Mouse (Mus musculus) R1 (cell line): ENCODE measurements at regions not wholly inside any gene's neighbourhood (a gene's known extent, or its start where the extent isn't known, plus 50 kb on each side); places are given as distances from the start of the nearest gene placed in this dataset.

Experiments
- DNase-seq: peaks from one replicate; pipeline ENCODE4 v3.0.0-alpha.2; 2018; ENCODE audit warnings: low read depth, low spot score

DNA sequence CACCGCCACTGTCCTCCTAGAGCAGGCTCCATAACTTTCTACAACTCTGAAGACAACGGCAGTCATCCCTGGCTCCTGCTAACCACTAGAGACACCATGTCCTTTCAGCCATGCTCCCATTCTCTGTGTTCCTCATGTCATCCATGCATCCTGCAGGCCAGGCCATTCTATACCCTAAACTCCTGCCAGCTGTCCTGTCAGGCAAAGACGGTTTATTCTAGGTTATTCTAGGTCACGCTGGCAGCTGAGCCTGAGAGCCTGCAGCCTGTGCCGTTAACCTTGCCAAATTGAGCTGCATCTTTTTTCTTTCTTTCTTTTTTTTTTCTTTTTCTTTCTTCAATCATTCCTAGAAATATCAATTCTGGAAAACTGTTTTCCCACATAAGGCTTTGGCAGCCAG lies 406.0 kb upstream of the Acvr2a start:
- no peak for DNase-seq

DNA sequence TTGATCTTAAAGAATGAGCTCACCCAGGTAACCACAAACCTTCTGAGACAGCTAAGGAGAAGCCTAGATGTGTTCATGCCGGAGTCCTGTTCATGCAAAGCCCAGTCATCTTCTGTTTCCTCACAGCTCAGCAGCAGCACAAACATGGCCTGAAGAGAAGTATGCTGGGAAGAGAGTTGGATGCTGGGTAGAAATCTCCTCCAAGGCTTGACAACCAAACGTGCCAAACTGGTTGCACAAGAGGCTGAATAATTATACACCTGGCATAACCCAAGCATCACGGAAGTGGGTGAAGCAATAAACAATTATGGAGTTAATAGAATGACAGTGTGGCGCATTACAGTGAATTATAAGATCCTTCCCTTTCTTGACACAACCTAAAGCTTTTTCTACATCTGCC lies 404.0 kb upstream of the Acvr2a start:
- no peak for DNase-seq

DNA sequence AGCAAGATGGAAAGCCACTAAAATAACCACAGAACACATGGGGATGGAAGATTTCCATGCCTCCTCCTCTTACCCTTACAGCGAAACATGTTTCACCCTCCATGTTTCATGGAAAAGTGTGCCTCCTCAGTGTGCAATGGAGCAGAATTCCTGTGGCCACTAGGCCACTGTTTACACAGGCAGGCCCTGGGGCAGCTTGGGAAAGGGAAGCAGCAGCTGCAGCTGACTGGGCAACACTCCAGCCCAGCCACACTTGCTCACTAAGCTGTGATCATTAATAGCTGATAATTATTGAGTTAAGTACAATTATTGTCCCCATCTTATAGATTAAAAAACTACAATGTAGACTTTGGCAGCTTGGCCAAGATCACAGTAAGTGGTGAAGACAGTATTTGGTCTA lies 402.5 kb upstream of the Acvr2a start:
- DNase-seq = no peak

DNA sequence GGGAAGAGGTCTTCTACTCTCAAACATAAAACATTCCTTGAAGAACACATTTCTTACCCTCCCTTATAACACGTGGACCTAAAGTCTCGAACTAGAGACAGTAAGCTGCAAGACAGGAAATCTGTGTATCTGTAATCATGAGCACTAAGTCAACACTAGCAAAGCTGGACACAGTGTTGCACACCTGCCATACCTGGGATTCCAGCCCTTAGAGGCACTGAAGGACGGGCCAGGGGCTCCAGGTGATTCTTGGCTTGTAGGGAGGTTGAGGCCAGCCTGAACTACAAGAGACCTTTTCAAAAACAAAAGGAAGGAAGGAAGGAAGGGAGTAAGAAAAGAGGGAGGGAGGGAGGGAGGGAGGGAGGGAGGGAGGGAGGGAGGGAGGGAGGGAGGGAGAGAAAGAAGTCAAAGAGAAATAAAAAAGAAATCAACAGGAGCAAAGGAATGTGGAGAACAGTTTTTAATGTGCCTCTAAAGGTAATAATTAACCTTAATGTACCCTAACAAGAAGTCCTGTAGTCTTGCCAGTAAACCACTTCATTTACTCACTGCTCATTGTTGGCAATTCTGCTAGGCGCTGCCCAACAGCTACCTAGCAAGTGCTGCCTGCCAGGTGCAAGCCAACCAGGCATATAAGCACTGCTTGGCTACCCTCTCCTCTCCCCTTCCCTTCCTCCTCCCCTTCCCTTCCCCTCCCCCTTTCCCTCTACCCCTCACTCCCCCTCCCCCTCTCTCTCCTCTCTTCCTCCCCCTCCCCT lies 401.0 kb upstream of the Acvr2a start:
- DNase-seq = no peak

DNA sequence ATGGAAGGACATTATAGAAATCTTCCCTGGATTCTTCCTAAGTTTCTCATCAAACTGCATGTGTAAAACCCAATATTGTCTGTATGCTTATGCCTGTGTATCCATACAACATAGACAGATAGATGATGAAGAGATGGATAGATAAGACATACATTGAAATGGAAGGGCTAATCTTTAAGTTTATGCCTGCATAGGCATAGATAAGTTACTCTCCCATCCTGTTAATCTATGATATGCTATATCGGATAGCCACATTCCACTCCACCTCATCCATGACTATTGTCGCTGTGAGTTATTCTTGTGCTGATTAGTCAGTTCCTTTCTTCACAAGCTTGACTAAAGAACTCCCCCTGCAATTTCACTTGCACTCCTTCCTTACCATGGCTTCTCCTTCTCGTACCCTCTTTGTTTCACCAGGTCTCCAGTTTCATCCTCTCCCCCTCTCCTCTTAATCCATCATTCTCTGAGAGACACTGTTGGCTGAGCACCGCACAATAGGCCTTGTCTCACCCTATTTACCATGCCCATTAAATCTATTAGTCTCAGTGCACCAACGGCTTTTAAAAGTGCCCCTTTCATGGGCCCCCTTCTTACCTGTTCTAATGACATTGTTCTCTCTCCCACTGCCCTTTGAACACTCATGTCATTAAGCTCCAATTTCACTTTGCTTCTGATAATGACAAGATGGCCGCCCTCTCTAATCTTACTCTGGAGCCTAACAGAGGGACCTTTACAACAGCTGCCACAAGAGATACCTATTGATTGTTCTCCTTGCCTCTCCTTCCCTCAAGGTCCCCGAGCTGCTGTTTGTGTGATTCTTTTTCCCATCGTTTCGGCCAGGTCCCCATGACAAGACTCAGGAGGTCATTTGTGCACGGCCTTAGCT lies 399.1 kb upstream of the Acvr2a start:
- no peak for DNase-seq

DNA sequence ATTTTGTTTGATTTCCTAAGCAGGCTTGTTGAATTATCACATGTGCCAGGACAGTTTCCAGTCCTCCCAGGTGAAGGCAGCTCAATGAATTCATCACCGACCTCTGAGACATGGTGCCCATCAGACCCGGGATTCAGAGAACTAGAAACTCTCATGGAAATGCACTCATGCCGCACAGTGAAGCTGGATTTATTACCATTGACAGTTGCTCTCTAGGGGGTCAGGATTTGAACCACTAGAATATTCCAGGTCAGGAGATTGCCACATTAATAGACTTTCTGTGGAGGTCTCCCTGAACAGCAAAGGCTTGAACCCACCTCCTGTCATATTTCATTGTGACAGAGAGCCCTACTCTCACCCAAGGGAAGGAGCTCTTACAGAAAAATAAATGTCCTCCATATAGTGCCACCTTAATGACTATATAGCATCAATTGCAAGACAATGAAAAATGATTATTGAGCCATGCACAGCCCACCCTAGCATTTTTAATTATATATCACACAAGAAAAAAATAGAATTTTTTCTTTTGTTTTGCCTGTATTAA lies 397.6 kb upstream of the Acvr2a start:
- no peak for DNase-seq

DNA sequence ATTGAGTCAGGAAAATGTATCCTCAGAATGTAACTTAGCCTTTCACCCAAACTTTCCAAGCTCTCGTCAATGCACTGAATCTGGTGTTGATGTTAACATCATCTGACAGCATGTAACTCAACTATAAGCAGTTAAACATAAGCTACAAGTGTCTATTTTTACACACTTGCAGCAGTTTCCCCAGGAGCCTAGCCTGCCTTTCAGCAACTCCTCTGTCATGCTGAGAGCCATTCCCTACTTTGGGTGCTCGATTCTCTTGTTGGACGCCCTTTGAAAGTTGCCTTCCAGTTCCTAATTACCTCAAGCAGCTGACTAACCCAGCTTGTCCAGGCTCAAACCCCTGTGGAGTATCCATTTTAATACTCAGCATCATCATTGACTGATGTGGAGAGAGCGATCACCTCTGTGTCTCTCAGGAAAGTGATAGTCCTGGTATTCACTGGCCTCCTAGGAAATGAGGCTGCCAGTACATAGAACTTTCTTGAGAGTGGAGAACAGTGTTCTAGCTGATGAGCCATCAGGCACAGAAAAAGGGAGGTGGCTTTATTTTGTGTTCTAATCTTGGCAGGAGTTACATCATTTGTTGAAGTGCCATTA lies 396.8 kb upstream of the Acvr2a start:
- peak; percentile 28 for DNase-seq

DNA sequence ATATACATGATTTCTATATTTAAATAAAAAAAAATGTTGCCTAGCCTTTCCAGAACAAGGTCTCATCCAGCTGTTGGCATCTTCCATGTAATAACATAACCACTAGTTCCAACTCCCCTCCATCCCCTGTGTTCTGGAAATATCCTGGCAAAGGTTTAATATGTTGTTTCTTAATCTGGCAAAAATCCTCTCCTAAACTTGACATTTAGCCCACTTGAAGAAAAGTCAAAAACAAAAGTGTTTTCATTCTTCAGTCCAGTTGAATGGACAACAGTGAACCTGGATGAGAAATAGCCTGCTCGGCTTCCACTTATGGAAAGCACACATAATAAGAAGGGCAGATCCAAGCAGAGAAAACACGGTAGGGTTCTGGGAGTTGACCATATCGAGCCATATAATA lies 393.1 kb upstream of the Acvr2a start:
- no peak for DNase-seq

DNA sequence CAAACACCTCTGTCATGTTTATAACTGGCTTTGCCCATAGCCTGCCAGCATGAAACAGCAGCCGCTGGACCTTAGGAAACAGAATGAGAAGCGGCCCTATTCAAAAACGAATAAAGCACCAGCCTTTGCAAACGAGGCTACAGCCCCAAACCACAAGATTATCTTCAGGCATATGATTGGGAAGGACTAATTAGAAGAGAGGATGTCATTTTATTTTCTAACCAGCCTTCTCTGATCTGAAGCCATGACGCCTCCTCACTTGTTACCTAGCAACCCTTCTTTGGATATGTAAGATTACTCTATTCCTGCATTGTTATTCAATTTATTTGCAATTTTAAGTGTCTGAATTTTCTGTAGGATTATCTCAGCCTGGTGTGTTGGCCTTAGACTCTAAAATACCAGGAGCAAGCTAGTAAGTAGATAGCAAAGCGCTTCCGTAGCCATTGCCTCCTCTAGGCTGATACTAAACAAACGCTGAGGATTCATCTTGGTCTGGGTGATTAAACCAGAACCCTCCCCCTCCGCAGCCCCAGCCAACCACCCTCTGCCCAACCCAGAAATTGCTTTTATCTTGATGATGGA lies 390.0 kb upstream of the Acvr2a start:
- DNase-seq = peak; percentile 38

DNA sequence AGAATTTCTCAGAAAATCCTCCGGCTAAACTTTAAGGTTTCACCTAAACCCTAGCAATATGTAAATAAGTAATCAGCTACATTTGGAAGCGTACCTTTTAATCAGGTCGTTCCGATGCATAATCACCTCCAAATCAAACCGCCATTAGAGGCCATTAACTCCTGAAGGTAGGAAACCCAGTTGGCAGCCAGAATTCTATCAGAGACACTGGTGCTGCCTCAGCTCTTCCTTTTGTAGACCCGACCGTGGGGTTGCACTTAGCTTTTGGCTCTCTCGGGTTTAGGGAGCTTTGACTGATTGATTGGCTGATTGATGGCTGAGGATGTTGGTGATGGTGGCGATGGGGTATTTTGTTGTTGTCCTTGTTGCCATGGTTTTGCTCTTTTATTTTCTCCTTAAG lies 389.3 kb upstream of the Acvr2a start:
- DNase-seq = no peak

DNA sequence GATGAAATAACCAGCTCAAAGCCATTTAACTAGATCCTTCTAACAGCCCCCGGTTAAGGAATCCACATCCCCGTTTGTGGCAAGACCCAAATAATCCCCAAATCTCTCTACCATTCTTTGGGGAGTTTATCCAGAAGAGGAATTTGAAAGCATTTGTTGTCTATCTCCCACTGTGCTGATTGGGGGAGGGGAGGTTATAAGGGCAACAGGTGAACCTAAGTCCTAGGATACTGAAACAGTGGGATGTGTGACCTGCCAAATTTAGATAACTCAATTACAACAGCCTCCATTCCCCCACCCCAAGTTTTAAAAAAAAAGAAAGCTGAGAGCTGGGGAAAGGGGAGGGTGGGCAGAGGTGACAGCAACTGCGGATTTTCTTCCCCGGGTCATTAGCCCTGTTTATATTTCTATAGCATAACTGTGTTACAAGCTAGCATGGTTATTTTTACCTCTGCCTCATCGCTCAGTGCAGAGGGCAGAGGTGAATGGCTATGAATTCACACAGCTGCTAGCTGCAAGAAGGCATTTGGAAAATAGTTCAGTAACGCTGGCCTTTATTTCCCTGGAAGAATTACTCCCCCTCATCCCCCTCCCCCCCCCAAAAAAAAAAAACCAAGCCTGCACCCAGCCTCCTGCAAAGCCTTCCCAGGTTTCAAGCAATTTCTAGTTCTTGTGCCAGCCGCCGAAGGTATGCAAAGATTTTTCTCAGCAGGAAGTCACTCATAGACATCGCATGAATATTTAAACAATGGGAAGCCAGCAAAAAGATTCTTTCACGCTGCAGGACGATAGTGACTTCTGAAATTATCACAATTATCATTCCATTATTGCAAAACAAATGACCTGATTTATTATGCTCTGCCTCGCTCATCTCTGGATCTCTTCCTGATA lies 388.5 kb upstream of the Acvr2a start:
- DNase-seq = no peak

DNA sequence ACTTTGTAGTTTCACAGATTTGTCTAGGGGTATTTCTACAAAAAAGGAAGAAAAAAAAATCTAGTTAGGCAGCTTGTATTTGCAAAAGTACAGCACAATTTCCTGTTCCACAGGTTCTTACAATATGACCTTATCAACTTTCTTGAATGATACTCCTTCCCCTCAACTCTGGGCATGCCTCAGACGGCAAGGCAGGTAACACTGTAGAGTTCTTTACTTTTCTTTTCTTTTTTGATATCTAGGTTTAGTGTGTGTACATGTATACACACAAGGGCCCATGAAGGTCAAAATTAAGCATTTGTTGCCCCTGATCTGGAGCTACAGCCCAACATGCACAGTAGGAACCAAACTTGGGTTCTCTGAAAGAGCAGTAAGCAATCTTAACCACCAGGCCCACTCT lies 381.4 kb upstream of the Acvr2a start:
- DNase-seq = no peak

DNA sequence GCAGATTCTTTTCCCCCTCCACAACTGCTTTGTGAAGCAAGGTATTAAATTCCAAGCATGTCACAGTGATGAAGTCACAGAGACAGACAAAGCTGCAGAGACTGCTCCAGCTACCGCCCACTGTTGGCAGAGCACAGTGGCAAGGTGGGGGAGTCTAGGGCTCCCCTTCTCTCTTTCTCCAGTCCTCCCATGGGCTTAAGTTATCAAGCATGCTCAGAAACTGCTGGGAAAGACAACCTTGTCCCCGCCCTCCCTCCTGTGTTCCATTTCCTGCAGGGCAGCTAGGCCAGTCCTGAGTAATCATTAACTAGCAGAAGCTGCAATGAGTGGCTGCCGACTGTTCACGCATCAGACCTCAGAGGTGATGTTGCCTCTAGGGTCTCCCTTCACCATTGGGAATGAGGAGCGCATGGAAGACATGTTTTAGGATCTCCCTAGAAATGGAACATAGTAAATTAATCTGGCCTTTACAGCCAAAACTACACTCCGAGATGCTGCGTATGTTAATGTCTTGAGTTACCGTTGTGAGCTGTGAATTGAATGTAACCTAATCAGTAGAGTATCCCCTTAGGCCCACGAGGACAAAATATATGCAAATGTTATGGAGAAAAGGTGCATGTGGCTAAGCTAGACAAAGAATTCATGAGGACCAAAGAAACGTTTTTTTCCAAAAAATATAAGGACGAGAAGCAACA lies 372.5 kb upstream of the Acvr2a start:
- DNase-seq = peak; percentile 65

DNA sequence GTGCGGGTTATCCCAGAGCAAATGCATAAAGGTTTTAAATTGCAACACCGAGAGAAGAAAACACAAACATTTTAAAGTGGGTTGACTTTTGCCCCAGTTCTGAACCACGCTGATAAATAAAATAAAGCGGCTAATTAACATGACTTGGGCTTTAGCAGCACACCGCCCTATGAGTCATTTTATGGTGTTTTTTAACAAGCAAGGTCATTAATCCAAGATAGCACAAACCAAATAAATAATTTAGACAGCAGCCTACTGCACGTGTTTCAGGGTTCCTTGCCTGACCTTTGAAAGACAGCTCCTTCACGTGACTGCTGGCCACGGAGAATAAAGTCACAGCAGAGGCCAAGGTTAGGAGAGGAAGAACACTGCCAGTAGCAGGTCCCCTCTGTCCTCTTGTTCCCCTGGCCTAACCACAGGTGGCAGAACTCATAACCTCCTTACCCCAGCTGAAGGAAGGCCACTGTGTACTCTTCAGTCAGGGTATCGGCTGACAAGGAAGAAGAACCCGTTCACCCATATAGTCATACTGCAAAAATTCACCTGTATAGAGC lies 371.8 kb upstream of the Acvr2a start:
- no peak for DNase-seq

DNA sequence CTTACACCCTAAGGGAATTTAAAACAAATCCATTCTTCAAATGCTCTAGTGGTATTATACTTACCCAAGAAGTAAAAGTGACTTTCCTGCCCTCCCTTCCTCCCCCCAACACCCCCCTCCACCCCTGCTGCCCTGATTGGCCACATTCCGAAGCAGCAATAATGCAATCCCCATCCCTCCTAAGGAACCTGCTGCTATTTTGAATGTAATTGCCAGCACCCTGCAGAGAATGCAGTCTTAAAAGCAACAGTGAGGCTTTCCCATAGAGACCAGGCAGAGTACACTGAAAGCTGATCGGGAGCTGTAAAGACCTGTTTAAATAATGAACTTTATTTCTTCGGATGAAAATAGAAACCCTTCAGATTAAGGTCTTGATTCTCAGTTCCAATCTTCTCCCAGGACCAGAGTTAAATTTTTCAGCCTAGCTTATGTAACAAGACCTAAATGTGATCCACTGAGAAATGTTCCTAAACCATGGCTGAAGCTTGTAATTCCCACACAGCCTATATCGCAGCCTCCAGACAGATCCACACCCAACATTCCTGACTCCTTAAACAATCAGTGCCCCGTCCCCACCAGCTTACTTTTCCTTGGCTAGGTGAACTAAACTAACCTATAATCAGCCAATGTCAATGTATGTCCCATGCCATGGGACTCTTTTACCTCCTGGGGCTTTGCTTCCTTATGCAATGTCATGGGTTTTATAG lies 367.9 kb upstream of the Acvr2a start:
- DNase-seq = peak; percentile 68

DNA sequence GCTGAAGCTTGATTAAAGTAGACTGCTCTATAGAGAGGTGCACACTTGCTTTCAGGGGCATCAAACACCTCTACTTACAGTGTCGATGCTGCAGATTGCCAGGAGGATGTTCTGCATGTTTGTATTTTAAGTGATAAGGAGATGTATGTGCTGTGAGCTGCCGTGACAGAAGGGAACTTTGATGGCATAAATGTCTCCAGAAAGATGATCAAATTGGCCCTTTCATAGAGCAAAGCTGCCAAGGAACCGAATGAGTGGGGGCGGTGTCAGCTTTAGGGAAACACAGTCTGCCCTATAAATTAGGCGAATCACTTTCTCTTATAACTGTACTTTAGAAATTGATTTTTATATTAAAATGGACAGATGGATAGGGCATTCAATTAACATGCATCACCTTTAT lies 367.3 kb upstream of the Acvr2a start:
- no peak for DNase-seq

DNA sequence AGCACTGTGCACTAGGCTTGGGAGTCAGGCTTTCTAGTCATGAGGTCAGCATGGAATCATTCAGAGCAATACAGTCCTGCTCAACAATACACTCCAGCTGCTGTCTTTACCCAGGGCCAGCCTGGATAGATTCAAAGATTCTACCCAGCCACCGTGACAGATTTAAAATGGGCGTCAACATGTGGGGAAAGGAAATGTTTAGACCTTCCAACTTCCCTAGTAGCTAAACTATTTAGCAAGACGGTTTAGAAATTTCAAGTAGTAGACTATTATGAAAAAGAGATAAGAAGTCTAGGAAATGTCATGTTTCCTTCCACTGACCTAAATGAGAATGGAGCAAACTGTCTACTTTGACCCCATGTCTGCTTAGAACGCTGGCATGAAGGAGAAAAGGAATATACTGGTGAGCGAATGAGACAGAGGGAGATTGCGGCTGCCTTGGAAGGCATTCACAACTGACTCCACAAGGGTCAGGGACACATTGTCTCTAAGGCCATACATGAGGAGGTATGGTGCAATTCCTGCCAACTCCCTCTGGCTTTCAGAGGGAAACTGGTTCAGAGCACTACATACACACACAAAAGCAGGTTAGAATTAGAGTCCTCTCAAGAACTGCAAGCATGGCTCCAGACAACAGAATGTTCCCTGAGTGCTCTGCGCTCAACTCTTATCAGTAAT lies 364.6 kb upstream of the Acvr2a start:
- no peak for DNase-seq

DNA sequence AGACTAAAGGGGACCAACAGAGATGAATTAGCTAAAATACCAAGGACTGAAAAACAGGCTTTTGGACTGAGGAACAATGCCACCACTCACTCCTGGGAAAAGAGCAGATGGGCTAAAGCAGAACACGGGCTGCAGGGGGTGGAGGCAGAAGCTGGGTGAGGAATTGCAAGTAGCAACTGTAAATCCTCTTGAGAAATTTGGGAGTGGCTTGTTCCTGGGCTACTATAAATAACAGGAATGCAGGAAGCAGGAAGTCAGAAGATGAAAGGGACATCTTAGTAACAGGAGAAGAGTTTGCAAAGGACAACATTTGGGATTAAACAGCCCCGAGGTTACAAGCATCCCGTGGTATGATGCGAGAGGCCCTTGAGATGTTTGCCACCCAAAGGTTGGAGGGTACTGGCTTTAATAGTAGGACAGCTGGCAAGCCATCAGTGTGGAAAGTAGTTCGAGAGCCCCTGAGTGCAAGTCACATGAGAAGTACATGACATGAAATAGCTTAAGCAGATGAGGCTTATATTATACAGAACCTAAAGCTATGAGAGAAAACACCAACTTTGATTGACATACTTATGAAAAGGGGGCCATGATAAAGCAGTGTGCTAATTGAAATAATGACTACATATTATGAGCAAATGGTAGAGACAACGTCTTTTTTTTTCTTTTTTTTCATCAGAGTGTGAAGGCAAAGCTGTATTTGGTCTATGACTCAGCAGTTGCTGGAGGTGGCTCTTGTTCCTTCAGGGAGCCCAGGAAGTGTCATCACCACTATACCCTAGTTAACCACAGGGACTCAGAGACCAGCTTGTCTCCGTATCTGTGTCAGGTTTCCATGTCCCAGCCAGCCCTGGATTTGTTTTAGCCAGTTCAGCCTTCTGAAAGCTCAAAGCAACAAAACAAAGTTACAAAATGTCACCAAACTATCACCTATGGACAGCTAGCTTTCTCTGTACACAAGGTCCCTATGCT lies 357.6 kb upstream of the Acvr2a start:
- DNase-seq = peak; percentile 63
